Mouse (Mus musculus) MEL (cell line): ENCODE data around the gene Lhx3. TPM values are rescaled to one million over a fixed set of nuclear protein-coding genes. Genes with fewer than 3 reads are reported as not detected.

ENCODE experiments used
- DNase-seq: peaks from one replicate; pipeline ENCODE4 v3.0.0; 2011; ENCODE audit warnings: low read depth, low spot score
- H3K27ac ChIP-seq: 2 replicates; pipeline ENCODE4 v1.5.1; 2012; ENCODE audit warnings: low read depth, mild to moderate bottlenecking, control low read depth, low read length, moderate library complexity; ENCODE audit not compliant: control insufficient read depth
- H3K27me3 ChIP-seq, 2 experiments: fragments of 150-350 bp in 1 of 2; sonication (generic) in 1 of 2; 2 replicates each; pipeline ENCODE4 v1.6.1; 2012; ENCODE audit warnings: low read length in 2 of 2, mild to moderate bottlenecking in 2 of 2, improper control_type of control experiment in 1 of 2, moderate library complexity in 1 of 2; ENCODE audit not compliant: insufficient read depth in 2 of 2, control insufficient read depth in 1 of 2
- H3K36me3 ChIP-seq, 2 experiments: 2 replicates each; pipeline ENCODE4 v1.6.1; 2012 to 2014; ENCODE audit warnings: low read length in 2 of 2, improper control_type of control experiment in 1 of 2, inconsistent platforms in 1 of 2, mild to moderate bottlenecking in 1 of 2; ENCODE audit not compliant: insufficient read depth in 2 of 2, control insufficient read depth in 1 of 2
- H3K4me1 ChIP-seq, 2 experiments: fragments of 150-350 bp in 1 of 2; sonication (generic) in 1 of 2; 2 replicates each; pipeline ENCODE4 v1.6.1; 2012; ENCODE audit warnings: low read length in 2 of 2, improper control_type of control experiment in 1 of 2, mild to moderate bottlenecking in 1 of 2; ENCODE audit not compliant: insufficient read depth in 2 of 2, control insufficient read depth in 1 of 2
- H3K4me3 ChIP-seq, 2 experiments: fragments of 150-350 bp in 1 of 2; sonication (generic) in 1 of 2; 2 replicates each; pipeline ENCODE4 v1.5.1; 2012; ENCODE audit warnings: low read depth in 2 of 2, low read length in 2 of 2, mild to moderate bottlenecking in 2 of 2, moderate library complexity in 2 of 2, control low read depth in 1 of 2, improper control_type of control experiment in 1 of 2; ENCODE audit not compliant: control insufficient read depth in 1 of 2, insufficient read depth in 1 of 2
- H3K79me2 ChIP-seq: 2 replicates; pipeline ENCODE4 v1.6.1; 2012; ENCODE audit warnings: mild to moderate bottlenecking, low read length, moderate library complexity; ENCODE audit not compliant: control insufficient read depth, poor library complexity, insufficient read depth
- H3K9ac ChIP-seq: 2 replicates; pipeline ENCODE4 v1.6.1; 2012; ENCODE audit warnings: low read depth, mild to moderate bottlenecking, control low read depth, low read length, moderate library complexity; ENCODE audit not compliant: control insufficient read depth, poor library complexity, severe bottlenecking
- H3K9me3 ChIP-seq: fragments of 150-350 bp; sonication (generic); replicated peaks from 2 replicates; pipeline ENCODE4 v1.6.1; 2012; ENCODE audit warnings: mild to moderate bottlenecking, low read length, improper control_type of control experiment, moderate library complexity; ENCODE audit not compliant: insufficient read depth
- E2F4 ChIP-seq: IDR thresholded peaks from 2 replicates; pipeline ENCODE4 v1.6.1; 2011; ENCODE audit warnings: low read depth, low read length, improper control_type of control experiment, borderline replicate concordance
- ELF1 ChIP-seq: IDR thresholded peaks from 2 replicates; pipeline ENCODE4 v1.6.1; 2014; ENCODE audit warnings: low read depth, mild to moderate bottlenecking, inconsistent platforms, low read length, improper control_type of control experiment, moderate library complexity
- EP300 ChIP-seq, 2 experiments: IDR thresholded peaks; 2 replicates each; pipeline ENCODE4 v1.6.1; 2011; ENCODE audit warnings: improper control_type of control experiment in 2 of 2, low read length in 2 of 2, low read depth in 1 of 2, mild to moderate bottlenecking in 1 of 2
- GATA1 ChIP-seq: IDR thresholded peaks from 2 replicates; pipeline ENCODE4 v1.6.1; 2011; ENCODE audit warnings: low read depth, low read length, improper control_type of control experiment
- MAX ChIP-seq: IDR thresholded peaks from 2 replicates; pipeline ENCODE4 v1.6.1; 2011; ENCODE audit warnings: low read length, improper control_type of control experiment
- MAZ ChIP-seq: IDR thresholded peaks from 2 replicates; pipeline ENCODE4 v1.6.1; 2012; ENCODE audit warnings: low read depth, mild to moderate bottlenecking, inconsistent platforms, low read length, improper control_type of control experiment
- MXI1 ChIP-seq: IDR thresholded peaks from 2 replicates; pipeline ENCODE4 v1.6.1; 2011; ENCODE audit warnings: mild to moderate bottlenecking, low read depth, low read length, improper control_type of control experiment
- MYB ChIP-seq: IDR thresholded peaks from 2 replicates; pipeline ENCODE4 v1.6.1; 2011; ENCODE audit warnings: mild to moderate bottlenecking, low read depth, low read length, improper control_type of control experiment
- NELFE ChIP-seq: IDR thresholded peaks from 2 replicates; pipeline ENCODE4 v1.6.1; 2011; ENCODE audit warnings: low read depth, low read length, improper control_type of control experiment
- RAD21 ChIP-seq: IDR thresholded peaks from 2 replicates; pipeline ENCODE4 v1.6.1; 2011; ENCODE audit warnings: mild to moderate bottlenecking, low read depth, low read length, improper control_type of control experiment
- SIN3A ChIP-seq: IDR thresholded peaks from 2 replicates; pipeline ENCODE4 v1.6.1; 2012; ENCODE audit warnings: low read length, improper control_type of control experiment, inconsistent platforms
- TAL1 ChIP-seq: IDR thresholded peaks from 2 replicates; pipeline ENCODE4 v1.6.1; 2012; ENCODE audit warnings: mild to moderate bottlenecking, inconsistent platforms, low read length, moderate library complexity, mixed read lengths
- TBP ChIP-seq: IDR thresholded peaks from 2 replicates; pipeline ENCODE4 v1.8.0; 2011; ENCODE audit warnings: low read depth, low read length, improper control_type of control experiment
- TCF12 ChIP-seq: IDR thresholded peaks from 2 replicates; pipeline ENCODE4 v1.6.1; 2014; ENCODE audit warnings: low read depth, mild to moderate bottlenecking, inconsistent platforms, low read length, improper control_type of control experiment, moderate library complexity
- USF1 ChIP-seq: IDR thresholded peaks from 2 replicates; pipeline ENCODE4 v1.6.1; 2014; ENCODE audit warnings: low read depth, mild to moderate bottlenecking, inconsistent platforms, low read length, improper control_type of control experiment, moderate library complexity
- polyA plus RNA-seq, 2 experiments: library from polyadenylated mRNA; stranded (reverse) in 1 of 2; unstranded in 1 of 2; fragments of >175 nt in 1 of 2; fragments of >200 nt in 1 of 2; gene quantifications; 2 replicates each; pipeline versions ENCODE4 v1.2.1 to v1.2.4; 2012; ENCODE audit warnings: low replicate concordance in 2 of 2, low read depth in 1 of 2; ENCODE audit not compliant: insufficient read length in 2 of 2, insufficient read depth in 1 of 2, missing spikeins in 1 of 2
- total RNA-seq: library from RNA; depleted of rRNA; stranded (reverse); fragments of 300-350 nt; gene quantifications from 2 replicates; pipeline ENCODE4 v1.2.3, GENCODE M21; 2012; rRNA removed

Gene Lhx3
- total RNA-seq (not detected in 2 replicates), polyA plus RNA-seq (not detected)

GRCm38 (mm10) chr2:26208126-26208789 lies at the start of gene Lhx3:
Lhx3 (minus strand) TSS chr2:26208289.
- no peaks in the 10 kb centered on the region; a peak in 1 of 4 replicates for H3K36me3 ChIP-seq
- H3K79me2 ChIP-seq, result no peaks in the 10 kb centered on the region
- TF ChIP-seq TBP (no peak), SIN3A (peak; percentile 96), MAZ (0 out of 2 replicates have a peak, but pooled peaks have one; percentile 68), MAX (peak; percentile 41; the same call in 1 of the 2 replicates), MXI1 (peak; percentile 96)
- TF ChIP-seq, all 39 proteins: peak for 4
- no peak within 1 kb of the TSS for H3K27ac ChIP-seq
- no peaks in the 10 kb centered on the region for H3K27me3 ChIP-seq
- H3K4me3 ChIP-seq, result no peak within 1 kb of the TSS
- H3K4me1 ChIP-seq, result no peaks in the 10 kb centered on the region
- no peak within 1 kb of the TSS for H3K9ac ChIP-seq
- DNase-seq, result peak; percentile 85
- no peaks in the 10 kb centered on the region for H3K9me3 ChIP-seq

GRCm38 (mm10) chr2:26257315-26258096 lies 49.4 kb upstream of the Lhx3 start:
- DNase-seq, result no peak
- H3K9ac ChIP-seq, result no peak overlapping the region
- TF ChIP-seq TAL1, result no peak
- TF ChIP-seq MYB, result no peak
- TF ChIP-seq EP300 (IDR thresholded peaks at IDR 0.05; ENCODE audit: low read depth in 1 of 2, low read length in 2 of 2), result no peak
- no peak for TF ChIP-seq SIN3A
- TF ChIP-seq NELFE, result no peak
- no peak for TF ChIP-seq RAD21
- TF ChIP-seq, all 39 proteins: peak for 0
- Histone ChIP-seq H3K4me3 (no peak overlapping the region), H3K4me1 (no peaks in the 10 kb centered on the region), H3K9me3 (no peaks in the 10 kb centered on the region), H3K36me3 (no peaks in the 10 kb centered on the region), H3K27me3 (peaks cover 9 to 18% of the 10 kb centered on the region in 2 experiments), H3K27ac (no peak overlapping the region), H3K79me2 (no peaks in the 10 kb centered on the region)

- TF ChIP-seq USF1, result no peak
- no peak for TF ChIP-seq NELFE
- no peak for TF ChIP-seq MXI1
- TF ChIP-seq E2F4, result no peak
- no peak for TF ChIP-seq ELF1
- TF ChIP-seq GATA1, result no peak
- TF ChIP-seq MAZ, result no peak
- no peak for TF ChIP-seq TCF12
- no peaks in the 10 kb centered on the region for H3K36me3 ChIP-seq
- peaks cover 7 to 24% of the 10 kb centered on the region in 2 experiments for H3K27me3 ChIP-seq
These were observed 46.7 kb upstream of the Lhx3 start for GRCm38 (mm10) chr2:26254816-26255215.

More at GRCm38 (mm10) chr2:26254816-26255215, 46.7 kb upstream of the Lhx3 start:
- Histone ChIP-seq H3K9ac (no peak overlapping the region), H3K4me1 (no peaks in the 10 kb centered on the region), H3K79me2 (no peaks in the 10 kb centered on the region), H3K4me3 (no peak overlapping the region), H3K9me3 (no peaks in the 10 kb centered on the region), H3K27ac (no peak overlapping the region)
- no peak for DNase-seq
